Mouse (Mus musculus) lung, embryonic 15.5 days (tissue): Measurements from ENCODE around the gene Erc2. TPM values are rescaled to one million over a fixed set of nuclear protein-coding genes. Genes with fewer than 3 reads are reported as not detected.

Experiments used
- ATAC-seq: fragments of 200-750 bp; cut with Nextera tagmentation; 2 replicates; pipeline ENCODE4 v1.8.0; 2017; ENCODE audit warnings: moderate number of reproducible peaks, borderline replicate concordance; ENCODE audit not compliant: low FRiP score, low TSS enrichment; ENCODE audit errors: extremely low read depth
- H3K27ac ChIP-seq: fragments of 300-500 bp; sonication (generic); 2 replicates; pipeline ENCODE4 v1.5.1; 2015; ENCODE audit warnings: moderate library complexity, mild to moderate bottlenecking, inconsistent platforms
- H3K27me3 ChIP-seq: fragments of 300-500 bp; sonication (generic); 2 replicates; pipeline ENCODE4 v1.6.1; 2015; ENCODE audit warnings: inconsistent platforms
- H3K36me3 ChIP-seq: fragments of 300-500 bp; sonication (generic); 2 replicates; pipeline ENCODE4 v1.6.1; 2015; ENCODE audit warnings: inconsistent platforms
- H3K4me1 ChIP-seq: fragments of 300-500 bp; sonication (generic); 2 replicates; pipeline ENCODE4 v1.6.1; 2015; ENCODE audit warnings: inconsistent platforms
- H3K4me2 ChIP-seq: fragments of 300-500 bp; sonication (generic); 2 replicates; pipeline ENCODE4 v1.6.1; 2015; ENCODE audit warnings: inconsistent platforms, mild to moderate bottlenecking, moderate library complexity
- H3K4me3 ChIP-seq: fragments of 300-500 bp; sonication (generic); 2 replicates; pipeline ENCODE4 v1.5.1; 2015; ENCODE audit warnings: mild to moderate bottlenecking, inconsistent platforms
- H3K9ac ChIP-seq: fragments of 300-500 bp; sonication (generic); 2 replicates; pipeline ENCODE4 v1.6.1; 2015; ENCODE audit warnings: inconsistent platforms
- H3K9me3 ChIP-seq: fragments of 300-500 bp; sonication (generic); 2 replicates; pipeline ENCODE4 v1.6.1; 2016; ENCODE audit warnings: inconsistent platforms
- WGBS: fragments of 180-500 bp; shearing (Covaris S2); methylation state at CpG from one replicate; pipeline ENCODE4 v1.1.7; 2015; 5-methylcytosine and 5-hydroxymethylcytosine counted together
- polyA plus RNA-seq: library from polyadenylated mRNA; unstranded; fragments of >200 nt; fragmentation: Nextera tagmentation; extraction: Ambion mirVana; gene quantifications from 2 replicates; pipeline ENCODE4 v1.2.1, GENCODE M21; 2015

Gene Erc2
- polyA plus RNA-seq, 1 experiment from 2014 or later = 2.3 TPM

DNA sequence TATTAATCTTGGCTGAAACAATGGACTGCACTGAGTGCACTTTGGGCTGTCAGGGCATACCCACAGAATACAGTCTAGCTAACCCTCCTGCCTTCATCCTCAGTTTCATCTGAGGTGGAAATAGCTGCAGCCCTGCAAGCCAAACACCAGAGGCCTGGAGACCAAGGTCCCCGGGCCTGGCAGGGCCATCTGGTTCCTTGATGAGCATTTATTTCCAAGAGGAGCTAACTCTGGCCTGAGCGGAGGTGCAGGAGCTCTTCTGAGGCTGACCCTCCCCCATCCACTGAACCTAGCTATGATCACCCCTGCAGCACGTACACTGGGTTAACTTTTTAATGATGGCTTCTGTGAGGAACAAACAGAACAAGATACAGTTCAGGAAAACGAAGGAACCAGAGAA lies 108.9 kb downstream of the Erc2 start:
- no peak for ATAC-seq
- H3K9ac ChIP-seq = no peak overlapping the region
- H3K4me2 ChIP-seq = no peak overlapping the region
- H3K36me3 ChIP-seq = no peaks in the 10 kb centered on the region
- H3K27ac ChIP-seq = no peak overlapping the region
- H3K4me3 ChIP-seq = no peak overlapping the region
- 47% methylated on average over 4 of the region's 4 CpGs for WGBS
- H3K4me1 ChIP-seq = no peaks in the 10 kb centered on the region
- no peaks in the 10 kb centered on the region for H3K27me3 ChIP-seq
- H3K9me3 ChIP-seq = no peaks in the 10 kb centered on the region

DNA sequence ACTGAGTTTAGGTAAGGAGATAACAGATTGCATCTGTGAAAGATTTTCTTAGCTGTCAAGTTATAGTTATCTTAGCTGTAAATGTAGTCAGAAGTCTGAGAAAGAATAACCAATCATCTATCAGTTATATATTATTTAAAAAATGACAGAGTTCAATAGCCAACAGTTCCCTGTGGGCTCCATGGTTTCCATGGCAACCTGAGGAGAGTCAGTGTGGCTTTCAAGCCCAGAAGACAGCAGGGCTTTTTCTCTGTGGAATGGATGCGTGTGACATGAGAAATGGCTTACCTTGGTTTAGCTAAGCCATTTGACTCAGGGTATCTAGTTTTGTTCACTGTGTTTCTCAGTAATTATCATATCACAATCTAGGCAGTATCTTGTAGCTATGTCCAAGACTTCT lies 117.2 kb downstream of the Erc2 start:
- Histone ChIP-seq H3K4me3 (no peak overlapping the region), H3K27ac (no peak overlapping the region), H3K27me3 (no peaks in the 10 kb centered on the region), H3K4me2 (no peak overlapping the region), H3K36me3 (no peaks in the 10 kb centered on the region), H3K4me1 (no peaks in the 10 kb centered on the region), H3K9me3 (no peaks in the 10 kb centered on the region), H3K9ac (no peak overlapping the region)
- 61% methylated on average over 1 of the region's 1 CpGs for WGBS
- ATAC-seq = no peak

DNA sequence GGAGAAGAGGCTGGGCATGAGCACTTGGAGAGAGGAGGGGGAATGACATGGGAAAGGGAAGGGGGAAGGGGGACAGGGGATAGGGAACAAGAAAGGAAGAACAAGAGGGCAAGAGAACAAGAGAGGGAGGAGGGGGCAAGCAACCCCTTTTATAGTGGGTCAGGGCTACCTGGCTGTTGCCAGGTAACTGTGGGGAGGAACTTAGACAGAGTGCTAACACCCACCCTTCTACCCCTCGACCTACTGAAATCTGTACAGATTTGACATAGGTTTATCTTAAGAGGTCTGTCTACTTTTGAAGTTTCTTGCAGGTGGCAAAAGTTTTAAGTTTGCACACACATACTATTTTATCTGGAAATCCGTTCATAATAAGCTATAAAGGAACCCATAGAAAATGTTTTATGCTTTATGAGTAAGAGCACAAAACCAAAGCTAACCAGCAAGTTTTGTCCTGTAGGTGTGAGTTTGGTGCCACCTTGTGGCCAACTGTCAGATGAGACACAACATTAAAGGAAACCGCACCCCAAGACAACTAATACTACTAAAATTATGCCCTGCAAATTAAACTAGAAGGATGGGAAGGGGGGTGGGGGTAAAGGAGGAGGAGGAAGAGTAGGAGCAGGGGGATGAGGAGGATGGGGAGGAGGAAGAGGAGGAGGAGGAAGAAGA lies 119.2 kb downstream of the Erc2 start:
- H3K9ac ChIP-seq = no peak overlapping the region
- no peak for ATAC-seq
- no peaks in the 10 kb centered on the region for H3K36me3 ChIP-seq
- H3K27me3 ChIP-seq = no peaks in the 10 kb centered on the region
- H3K4me1 ChIP-seq = no peaks in the 10 kb centered on the region
- no peak overlapping the region for H3K27ac ChIP-seq
- 20% methylated on average over 3 of the region's 3 CpGs for WGBS
- H3K9me3 ChIP-seq = no peaks in the 10 kb centered on the region
- H3K4me3 ChIP-seq = no peak overlapping the region
- H3K4me2 ChIP-seq = no peak overlapping the region

- Histone ChIP-seq H3K4me2 (no peak overlapping the region), H3K9ac (no peak overlapping the region)
- no peak for ATAC-seq
These were observed 132.1 kb downstream of the Erc2 start for GRCm38 (mm10) chr14:27754340-27754739.

GRCm38 (mm10) chr14:27756901-27757300 lies 134.7 kb downstream of the Erc2 start:
- H3K4me2 ChIP-seq = no peak overlapping the region
- no peaks in the 10 kb centered on the region for H3K4me1 ChIP-seq
- WGBS = 50% methylated on average over 5 of the region's 5 CpGs
- no peak for ATAC-seq
- no peaks in the 10 kb centered on the region for H3K27me3 ChIP-seq
- no peak overlapping the region for H3K4me3 ChIP-seq
- H3K27ac ChIP-seq = no peak overlapping the region
- H3K9ac ChIP-seq = no peak overlapping the region
- H3K9me3 ChIP-seq = no peaks in the 10 kb centered on the region
- no peaks in the 10 kb centered on the region for H3K36me3 ChIP-seq

More at GRCm38 (mm10) chr14:27754340-27754739, 132.1 kb downstream of the Erc2 start:
- WGBS = 92% methylated on average over 1 of the region's 1 CpGs
- H3K4me1 ChIP-seq = no peaks in the 10 kb centered on the region
- H3K27ac ChIP-seq = no peak overlapping the region
- no peaks in the 10 kb centered on the region for H3K36me3 ChIP-seq
- H3K9me3 ChIP-seq = no peaks in the 10 kb centered on the region
- no peak overlapping the region for H3K4me3 ChIP-seq
- no peaks in the 10 kb centered on the region for H3K27me3 ChIP-seq

- Histone ChIP-seq H3K4me1 (no peaks in the 10 kb centered on the region), H3K4me2 (no peak overlapping the region), H3K9me3 (no peaks in the 10 kb centered on the region), H3K27me3 (no peaks in the 10 kb centered on the region), H3K4me3 (no peak overlapping the region), H3K27ac (no peak overlapping the region), H3K36me3 (no peaks in the 10 kb centered on the region), H3K9ac (no peak overlapping the region)
- no peak for ATAC-seq
- WGBS = 78% methylated on average over 1 of the region's 1 CpGs
These were observed 136.0 kb downstream of the Erc2 start for GRCm38 (mm10) chr14:27758230-27758629.

GRCm38 (mm10) chr14:27759069-27759628 lies 136.9 kb downstream of the Erc2 start:
- Histone ChIP-seq H3K9me3 (no peaks in the 10 kb centered on the region), H3K4me3 (no peak overlapping the region), H3K27ac (no peak overlapping the region), H3K27me3 (no peaks in the 10 kb centered on the region), H3K36me3 (no peaks in the 10 kb centered on the region), H3K4me2 (no peak overlapping the region), H3K4me1 (no peaks in the 10 kb centered on the region), H3K9ac (no peak overlapping the region)
- 90% methylated on average over 6 of the region's 6 CpGs for WGBS
- ATAC-seq = no peak

GRCm38 (mm10) chr14:27759982-27760381 lies 137.8 kb downstream of the Erc2 start:
- no peak overlapping the region for H3K4me3 ChIP-seq
- WGBS = 82% methylated on average over 9 of the region's 9 CpGs
- no peak for ATAC-seq
- H3K27ac ChIP-seq = no peak overlapping the region
- H3K9ac ChIP-seq = no peak overlapping the region
- H3K27me3 ChIP-seq = no peaks in the 10 kb centered on the region
- no peak overlapping the region for H3K4me2 ChIP-seq
- no peaks in the 10 kb centered on the region for H3K4me1 ChIP-seq
- H3K9me3 ChIP-seq = no peaks in the 10 kb centered on the region
- no peaks in the 10 kb centered on the region for H3K36me3 ChIP-seq

DNA sequence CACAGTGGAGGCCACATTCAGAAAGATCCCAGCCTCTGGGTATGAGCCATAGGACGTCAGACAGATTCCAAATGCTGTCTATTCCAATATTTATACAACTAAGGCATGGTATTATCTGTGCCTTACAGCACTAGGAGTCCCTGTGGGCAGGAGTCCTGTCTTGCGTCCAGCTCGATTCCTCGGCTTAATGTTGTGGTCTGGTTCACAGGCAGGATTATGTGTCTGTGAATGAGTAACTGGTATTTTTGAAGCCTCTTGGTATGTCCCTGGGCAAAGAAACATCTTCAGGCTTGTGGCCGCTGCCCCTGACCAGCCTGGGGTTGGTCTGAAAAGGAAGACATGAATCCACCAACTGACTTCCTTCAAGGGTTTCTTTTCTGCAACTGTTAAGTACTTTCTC lies 153.1 kb downstream of the Erc2 start:
- no peaks in the 10 kb centered on the region for H3K4me1 ChIP-seq
- WGBS = 60% methylated on average over 5 of the region's 5 CpGs
- H3K9ac ChIP-seq = no peak overlapping the region
- no peak for ATAC-seq
- no peaks in the 10 kb centered on the region for H3K36me3 ChIP-seq
- no peak overlapping the region for H3K4me3 ChIP-seq
- H3K9me3 ChIP-seq = no peaks in the 10 kb centered on the region
- no peak overlapping the region for H3K27ac ChIP-seq
- no peaks in the 10 kb centered on the region for H3K27me3 ChIP-seq
- H3K4me2 ChIP-seq = no peak overlapping the region

- WGBS = 81% methylated on average over 8 of the region's 8 CpGs
These were observed 156.3 kb downstream of the Erc2 start for GRCm38 (mm10) chr14:27778503-27778902.

GRCm38 (mm10) chr14:27778982-27779701 lies 156.9 kb downstream of the Erc2 start:
- no peak overlapping the region for H3K4me3 ChIP-seq
- H3K4me2 ChIP-seq = no peak overlapping the region
- no peaks in the 10 kb centered on the region for H3K9me3 ChIP-seq
- ATAC-seq = no peak
- no peak overlapping the region for H3K27ac ChIP-seq
- WGBS = 65% methylated on average over 2 of the region's 2 CpGs
- H3K4me1 ChIP-seq = no peaks in the 10 kb centered on the region
- H3K36me3 ChIP-seq = no peaks in the 10 kb centered on the region
- no peak overlapping the region for H3K9ac ChIP-seq
- H3K27me3 ChIP-seq = no peaks in the 10 kb centered on the region

More at GRCm38 (mm10) chr14:27778503-27778902, 156.3 kb downstream of the Erc2 start:
- no peak overlapping the region for H3K27ac ChIP-seq
- no peaks in the 10 kb centered on the region for H3K36me3 ChIP-seq
- ATAC-seq = no peak
- H3K9ac ChIP-seq = no peak overlapping the region
- H3K4me3 ChIP-seq = no peak overlapping the region
- H3K27me3 ChIP-seq = no peaks in the 10 kb centered on the region
- no peak overlapping the region for H3K4me2 ChIP-seq
- H3K9me3 ChIP-seq = no peaks in the 10 kb centered on the region
- H3K4me1 ChIP-seq = no peaks in the 10 kb centered on the region

DNA sequence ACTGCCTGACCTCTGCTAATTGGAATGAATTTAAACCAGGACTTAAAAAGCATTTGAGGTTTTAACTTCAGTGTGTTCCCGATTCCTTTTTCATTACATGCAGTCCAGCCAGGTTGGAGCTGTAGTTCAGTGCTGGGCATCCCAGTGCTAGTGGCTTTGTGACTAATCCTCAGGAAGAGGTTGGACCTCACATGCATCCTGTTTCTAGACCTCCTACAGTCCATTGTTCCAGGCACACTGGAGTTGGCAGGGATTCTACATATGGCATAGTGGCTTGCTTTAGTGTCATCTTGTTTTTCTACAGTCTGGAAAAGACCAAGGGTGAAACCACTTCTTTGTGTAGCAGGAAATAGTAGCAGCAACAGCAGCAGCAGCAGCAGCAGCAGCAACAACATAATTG lies 159.0 kb downstream of the Erc2 start:
- ATAC-seq = no peak
- no peaks in the 10 kb centered on the region for H3K27me3 ChIP-seq
- no peaks in the 10 kb centered on the region for H3K4me1 ChIP-seq
- H3K4me2 ChIP-seq = no peak overlapping the region
- H3K27ac ChIP-seq = no peak overlapping the region
- no peak overlapping the region for H3K9ac ChIP-seq
- no peak overlapping the region for H3K4me3 ChIP-seq
- H3K36me3 ChIP-seq = no peaks in the 10 kb centered on the region
- WGBS = 68% methylated on average over 1 of the region's 1 CpGs
- H3K9me3 ChIP-seq = no peaks in the 10 kb centered on the region
